In genomic region chr8:87747582-87747981, GRCm38 (mm10) we compare ENCODE assay signal across 8 mouse cellular contexts.
DNase-seq lines count a peak whose midpoint lies in the region.

No protein-coding gene starts in this region.

- H3K36me3 ChIP-seq in embryonic facial prominence, embryonic 10.5 days (replicated peaks) = peaks cover 10% of the 10 kb centered on the region

- H3K4me1 ChIP-seq in embryonic facial prominence, embryonic 10.5 days = peaks cover 56% of the 10 kb centered on the region

- intact Hi-C loops in left cerebral cortex, postnatal 4 days (cut with DNase I) = no loop called here
- intact Hi-C loops in left cerebral cortex, postnatal 25 days (cut with DNase I) = no loop called here
- intact Hi-C loops in heart, postnatal 10 days (cut with DNase I) = loop anchor here (5.0 kb wide), 2 partner anchors 85 to 155 kb away; no protein-coding TSS in a partner anchor

- H3K27me3 ChIP-seq in embryonic facial prominence, embryonic 10.5 days (replicated peaks; ENCODE audit: low read depth, poor library complexity, severe bottlenecking) = no peaks in the 10 kb centered on the region

- no peak overlapping the region for H3K4me3 ChIP-seq in embryonic facial prominence, embryonic 10.5 days

- 20% methylated on average over 8 of the region's 8 CpGs for WGBS in embryonic facial prominence, embryonic 10.5 days

- DNase-seq in left cerebral cortex, postnatal 4 days = peak; percentile 68
- DNase-seq in left cerebral cortex, postnatal 25 days (ENCODE audit: low spot score in 2 of 2) = no peak
- DNase-seq in embryonic facial prominence, embryonic 10.5 days (ENCODE audit: low spot score) = peak; percentile 56
- DNase-seq in heart, postnatal 10 days = peak; percentile 42 to 68
- DNase-seq in lung, postnatal 10 days = peak; percentile 61
- peak; percentile 37 for DNase-seq in urinary bladder, postnatal 25 days (ENCODE audit: low spot score)
- no peak for DNase-seq in adrenal gland, adult 2 months
- no peak for DNase-seq in left cerebral cortex, adult 11 months (ENCODE audit: low spot score)

- H3K9me3 ChIP-seq in embryonic facial prominence, embryonic 10.5 days = no peaks in the 10 kb centered on the region

- peak overlapping the region; percentile 71 for H3K27ac ChIP-seq in embryonic facial prominence, embryonic 10.5 days (replicated peaks)

Comparison
In these comparisons a context has a peak if more than half of its experiments do, and no peak if none do; other contexts are left out.
1. DNase-seq: peak in left cerebral cortex, postnatal 4 days (single experiment), embryonic facial prominence, embryonic 10.5 days (single experiment), heart, postnatal 10 days (2 of 2), lung, postnatal 10 days (single experiment) and urinary bladder, postnatal 25 days (single experiment); none in left cerebral cortex, postnatal 25 days (0 of 2), adrenal gland, adult 2 months (single experiment) and left cerebral cortex, adult 11 months (single experiment).